Mouse (Mus musculus) 3T3-L1 (cell line): Measurements from ENCODE around the gene Acot1.
"Not testable (repeated sequence)": the region's sequence is repeated elsewhere in the genome, so short reads cannot be mapped to it uniquely, and the experiment has no call there.

Experiments
- DNase-seq: peaks from one replicate; pipeline ENCODE4 v3.0.0-alpha.2; 2015; ENCODE audit warnings: low read depth, low spot score

Acot1 gene

GRCm38 (mm10) chr12:84020528-84020927 is 11.2 kb downstream of the Acot1 start:
- DNase-seq, result peak; percentile 42

DNA sequence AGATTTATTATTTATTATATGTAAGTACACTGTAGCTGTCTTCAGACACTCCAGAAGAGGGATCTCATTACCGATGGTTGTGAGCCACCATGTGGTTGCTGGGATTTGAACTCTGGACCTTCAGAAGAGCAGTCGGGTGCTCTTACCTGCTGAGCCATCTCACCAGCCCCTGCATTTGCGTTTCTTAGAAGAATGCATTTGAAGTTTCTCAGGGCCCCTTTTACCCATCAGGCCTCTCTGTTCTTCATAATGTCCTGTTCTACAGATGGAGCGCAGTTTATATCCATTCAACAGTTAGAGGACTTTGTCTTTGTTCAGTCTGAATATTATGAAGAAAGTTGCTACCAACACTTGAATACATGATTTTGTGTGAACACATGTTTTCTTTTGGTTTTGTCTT is 13.0 kb downstream of the Acot1 start:
- DNase-seq, result not testable (repeated sequence)

DNA sequence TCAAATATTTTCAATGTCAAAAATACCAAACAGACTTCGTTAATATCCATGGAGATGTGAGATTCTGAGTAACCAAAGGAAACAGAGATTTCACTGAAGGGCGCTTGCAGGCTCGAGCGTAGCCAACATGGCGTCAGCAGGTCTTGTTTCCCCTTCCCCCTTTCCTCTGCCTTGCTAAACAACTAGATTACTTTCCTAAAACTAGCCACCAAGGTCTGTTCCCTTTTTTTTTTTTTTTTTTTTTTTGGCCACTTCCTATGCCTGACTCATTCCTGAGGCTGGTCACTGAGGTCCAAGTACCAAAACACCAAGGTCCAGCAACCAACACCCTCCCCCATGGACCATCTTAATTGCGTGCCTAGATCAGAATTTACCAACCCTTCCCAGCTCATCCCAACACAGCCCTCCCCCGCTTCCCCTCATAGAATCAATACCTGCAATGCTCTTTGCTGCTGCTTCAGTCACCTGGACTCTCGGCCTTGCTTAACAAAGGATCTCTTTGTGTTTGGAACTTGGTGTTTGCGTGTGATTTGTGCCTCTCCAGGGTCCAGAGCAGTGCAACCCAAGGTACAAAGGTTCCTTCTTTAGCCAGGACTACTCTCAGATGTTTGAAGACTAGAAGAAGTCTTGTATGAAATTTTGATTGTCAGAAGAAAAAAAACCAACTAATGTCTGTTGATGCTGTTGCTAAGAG is 13.9 kb downstream of the Acot1 start:
- DNase-seq, result no peak

GRCm38 (mm10) chr12:84025888-84026287 is 16.6 kb downstream of the Acot1 start:
- DNase-seq, result no peak

DNA sequence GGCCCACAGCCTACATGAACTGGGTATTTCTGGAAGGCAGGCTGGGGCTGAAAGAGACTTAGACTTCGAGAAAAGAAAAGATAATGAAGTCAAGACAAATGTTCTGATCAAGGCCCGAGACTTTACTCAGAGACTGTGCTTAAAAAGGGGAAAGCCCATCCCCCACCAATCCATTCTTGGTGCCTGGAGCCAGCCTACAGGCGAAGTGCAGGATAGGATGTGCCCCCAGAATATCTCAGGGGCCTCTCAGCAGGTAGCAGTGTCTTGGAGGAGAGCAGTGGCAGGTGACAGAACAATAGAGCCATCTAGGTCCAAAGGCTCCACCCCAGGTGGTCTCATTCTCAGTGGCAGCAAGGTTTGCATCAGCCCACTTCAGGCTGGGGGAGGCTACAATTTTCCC is 19.0 kb downstream of the Acot1 start:
- not testable (repeated sequence) for DNase-seq

DNA sequence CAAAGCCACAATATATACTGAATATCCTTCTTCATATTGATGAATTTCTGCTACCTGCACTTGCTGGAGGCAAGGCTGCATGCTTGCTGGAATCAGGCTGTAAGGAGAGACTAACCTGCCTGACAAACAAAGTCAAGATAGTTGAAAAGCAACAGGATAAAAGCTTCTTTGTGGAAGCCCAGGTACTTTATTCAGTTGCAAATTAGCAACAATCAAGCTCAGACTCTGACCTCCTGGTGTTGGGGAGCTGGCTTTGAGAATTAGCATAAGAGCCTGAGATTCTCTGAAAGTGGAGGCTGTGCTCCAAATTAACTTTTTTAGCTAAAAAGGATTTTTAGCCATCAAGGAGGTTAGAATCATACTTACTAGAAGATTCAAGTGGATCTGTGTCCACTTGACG is 19.8 kb downstream of the Acot1 start:
- DNase-seq, result not testable (repeated sequence)

DNA sequence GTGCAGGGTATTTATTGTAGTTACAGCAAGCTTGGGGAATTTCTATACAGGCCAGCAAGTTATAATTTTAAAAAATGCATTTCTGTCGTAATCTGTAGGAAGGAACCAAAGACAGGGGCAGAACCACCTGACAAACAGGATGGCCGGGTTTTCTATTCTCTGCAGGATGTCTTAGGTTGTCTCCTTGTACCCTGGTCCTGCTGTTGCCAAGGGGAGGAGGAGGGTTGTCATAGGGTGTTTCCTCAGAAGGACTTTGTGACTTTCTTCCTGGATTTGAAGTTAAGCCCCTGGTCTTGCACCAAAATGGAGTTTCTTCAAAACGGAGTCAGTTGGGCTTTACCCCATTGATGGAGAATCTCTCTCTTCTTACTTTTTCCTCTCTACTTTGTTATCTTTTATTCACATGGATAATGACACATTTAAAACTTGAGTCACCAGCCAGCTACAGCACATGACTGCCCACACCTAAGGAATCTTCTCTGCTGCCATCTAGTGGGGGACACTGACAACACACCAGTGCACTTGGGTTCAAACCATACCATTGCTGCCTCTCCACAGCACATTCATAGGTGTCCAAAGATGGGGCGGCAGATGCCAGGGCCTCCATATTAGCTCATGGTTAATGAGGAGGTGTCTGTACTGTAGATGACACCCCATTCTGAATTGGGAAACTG is 21.5 kb downstream of the Acot1 start:
- DNase-seq, result peak; percentile 91

DNA sequence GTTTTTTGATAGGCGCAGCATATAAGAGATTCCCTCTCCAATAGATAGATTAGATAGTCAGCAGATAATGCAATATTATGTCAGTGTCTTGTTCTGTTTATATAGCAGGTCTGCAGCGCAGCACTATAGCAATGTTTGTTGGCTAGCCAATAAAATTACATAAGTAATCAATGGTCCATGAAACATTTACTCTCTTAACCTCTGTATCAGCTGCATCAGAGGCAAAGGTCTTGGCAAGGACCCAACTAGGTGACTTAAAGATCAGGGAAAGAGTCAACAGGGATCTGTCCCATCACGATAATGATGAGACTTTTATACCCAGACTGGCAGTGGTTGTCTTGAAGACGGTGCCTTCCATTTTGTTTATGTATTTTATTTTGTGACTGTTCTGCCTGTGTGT is 23.6 kb downstream of the Acot1 start:
- no peak for DNase-seq

- not testable (repeated sequence) for DNase-seq
Observed at GRCm38 (mm10) chr12:84033302-84033701, 24.0 kb downstream of the Acot1 start.

DNA sequence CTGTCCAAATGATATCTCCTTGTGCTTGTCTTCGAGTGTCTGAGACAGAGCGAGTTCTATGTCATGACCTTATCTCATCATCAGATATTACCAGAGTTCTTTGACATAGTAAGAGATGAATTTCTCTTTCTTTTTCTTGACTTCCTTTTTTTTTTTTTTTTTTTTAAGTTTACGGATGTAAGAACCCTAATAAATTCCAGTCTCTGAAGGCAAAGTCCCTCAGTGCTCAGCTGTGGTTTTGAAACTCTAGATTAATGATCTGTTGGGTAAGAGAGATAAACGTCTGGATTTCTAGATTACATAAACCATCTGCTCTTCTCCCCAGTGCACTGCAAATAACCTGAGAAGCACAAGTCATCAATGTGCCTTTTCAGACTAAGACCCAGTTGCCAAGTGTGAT is 24.8 kb downstream of the Acot1 start:
- DNase-seq, result no peak

GRCm38 (mm10) chr12:84038241-84038640 is 29.0 kb downstream of the Acot1 start, which contains the start of gene Acot4:
Gene Acot4, plus strand, starts transcription at chr12:84038379.
- DNase-seq, result not testable (repeated sequence)

DNA sequence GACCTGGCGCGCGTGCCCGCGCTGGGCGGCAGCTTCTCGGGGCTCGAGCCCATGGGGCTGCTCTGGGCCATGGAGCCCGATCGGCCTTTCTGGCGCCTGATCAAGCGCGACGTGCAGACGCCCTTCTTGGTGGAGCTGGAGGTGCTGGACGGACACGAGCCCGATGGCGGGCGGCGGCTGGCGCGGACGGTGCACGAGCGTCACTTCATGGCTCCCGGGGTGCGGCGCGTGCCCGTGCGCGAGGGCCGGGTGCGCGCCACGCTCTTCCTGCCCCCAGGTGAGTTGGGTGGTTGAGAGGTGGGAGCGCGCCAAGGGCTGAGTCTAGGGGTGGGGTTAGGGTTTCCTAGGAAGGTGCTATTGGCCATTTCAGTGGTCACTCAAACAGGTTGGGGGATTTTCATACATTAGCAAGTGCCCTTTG is 29.4 kb downstream of the Acot1 start, which contains the start of gene Gm49366:
Gm49366 (plus strand) TSS at position 245 of the 421 bp plus-strand sequence.
- DNase-seq, result not testable (repeated sequence)

GRCm38 (mm10) chr12:84042248-84042647 is 33.0 kb downstream of the Acot1 start:
- no peak for DNase-seq

- no peak for DNase-seq
Observed at GRCm38 (mm10) chr12:84044045-84044444, 34.8 kb downstream of the Acot1 start.

- peak; percentile 64 for DNase-seq
Observed at GRCm38 (mm10) chr12:84046906-84047305, 37.6 kb downstream of the Acot1 start.

- not testable (repeated sequence) for DNase-seq
Observed at GRCm38 (mm10) chr12:84050744-84051143, 41.5 kb downstream of the Acot1 start.

GRCm38 (mm10) chr12:84051937-84052474 is 42.7 kb downstream of the Acot1 start, which contains the start of gene Acot3:
Gene Acot3, plus strand, starts transcription at chr12:84052144.
- no peak for DNase-seq

GRCm38 (mm10) chr12:84052609-84053008 is 43.3 kb downstream of the Acot1 start:
- no peak for DNase-seq

- DNase-seq, result no peak
Observed at GRCm38 (mm10) chr12:84053173-84053572, 43.9 kb downstream of the Acot1 start.

DNA sequence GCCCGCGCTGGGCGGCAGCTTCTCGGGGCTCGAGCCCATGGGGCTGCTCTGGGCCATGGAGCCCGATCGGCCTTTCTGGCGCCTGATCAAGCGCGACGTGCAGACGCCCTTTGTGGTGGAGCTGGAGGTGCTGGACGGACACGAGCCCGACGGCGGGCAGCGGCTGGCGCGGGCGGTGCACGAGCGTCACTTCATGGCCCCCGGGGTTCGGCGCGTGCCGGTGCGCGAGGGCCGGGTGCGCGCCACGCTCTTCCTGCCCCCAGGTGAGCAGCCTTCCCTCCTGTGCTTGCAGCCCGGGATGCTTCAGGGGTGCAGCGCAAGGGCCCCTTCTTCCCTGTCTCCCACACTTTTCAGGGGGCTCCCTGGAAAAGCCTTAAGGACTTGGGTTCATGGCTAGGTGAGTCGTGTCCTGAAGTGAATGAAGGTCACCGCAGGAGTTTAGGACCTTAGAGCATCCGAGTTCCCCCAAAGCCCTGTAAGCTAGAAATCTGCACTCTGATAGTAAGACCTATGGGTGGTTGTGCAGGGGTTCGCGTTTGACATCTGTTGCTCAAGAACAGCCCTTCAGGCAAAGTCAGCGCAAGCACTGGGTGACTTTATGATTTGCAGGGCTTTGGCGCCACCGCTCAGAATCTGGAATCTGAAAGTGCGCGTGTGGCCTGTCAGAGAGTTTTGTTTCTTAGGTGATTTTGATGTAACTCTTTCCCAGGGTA is 44.5 kb downstream of the Acot1 start:
- no peak for DNase-seq

DNA sequence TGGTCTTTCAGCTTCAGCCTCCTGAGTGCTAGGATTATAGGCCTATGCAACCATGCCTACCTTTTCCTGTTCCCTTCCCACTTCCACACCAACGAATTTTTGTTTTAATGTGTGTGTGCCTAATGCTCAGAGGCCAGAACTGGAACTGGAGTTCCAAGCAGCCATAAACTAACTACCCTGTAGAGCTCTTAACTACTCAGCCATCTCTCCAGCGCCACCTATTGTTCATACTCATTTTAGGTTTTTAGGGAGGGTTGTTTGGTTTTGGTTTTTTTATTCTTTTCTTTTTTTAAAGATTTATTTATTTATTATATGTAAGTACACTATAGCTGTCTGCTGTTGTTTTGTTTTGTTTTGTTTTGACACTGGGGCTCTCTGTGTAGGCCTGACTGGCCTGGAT is 51.7 kb downstream of the Acot1 start:
- peak; percentile 77 for DNase-seq

DNA sequence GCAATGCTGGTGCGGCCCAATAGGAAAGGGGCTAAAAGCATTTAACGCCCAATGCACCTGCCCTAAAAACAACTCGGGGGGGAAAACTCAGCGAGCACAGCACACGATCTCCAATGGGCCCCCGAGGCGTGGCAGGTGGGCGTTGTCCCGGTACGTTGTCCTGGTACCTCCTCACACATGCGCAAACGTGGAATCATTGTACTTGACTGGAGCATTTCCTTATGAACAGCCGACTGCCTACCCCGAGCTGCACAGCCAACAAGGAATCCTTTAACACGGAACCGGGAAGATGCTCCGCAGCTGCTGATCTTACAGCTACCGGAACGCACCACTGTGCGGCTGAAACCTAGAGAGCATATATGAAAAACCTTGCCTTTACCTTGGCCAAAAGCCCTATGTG is 53.0 kb downstream of the Acot1 start:
- no peak for DNase-seq
